Mouse (Mus musculus) naive thymus-derived CD4-positive, alpha-beta T cell, adult 5 months (primary cell): Measurements from ENCODE around the gene Ifnlr1. TPM values are rescaled to one million over a fixed set of nuclear protein-coding genes. Genes with fewer than 3 reads are reported as not detected.

ENCODE experiments used
- polyA plus RNA-seq: library from polyadenylated mRNA; unstranded; fragments of 100-300 nt; shearing (Covaris generic); gene quantifications from one replicate; pipeline ENCODE4 v1.2.1, GENCODE M21; 2017

Ifnlr1 gene
- polyA plus RNA-seq: not detected

GRCm38 (mm10) chr4:135685906-135686567 is at the start of gene Ifnlr1:
TSS of gene Ifnlr1 (plus strand) at chr4:135686287.

DNA sequence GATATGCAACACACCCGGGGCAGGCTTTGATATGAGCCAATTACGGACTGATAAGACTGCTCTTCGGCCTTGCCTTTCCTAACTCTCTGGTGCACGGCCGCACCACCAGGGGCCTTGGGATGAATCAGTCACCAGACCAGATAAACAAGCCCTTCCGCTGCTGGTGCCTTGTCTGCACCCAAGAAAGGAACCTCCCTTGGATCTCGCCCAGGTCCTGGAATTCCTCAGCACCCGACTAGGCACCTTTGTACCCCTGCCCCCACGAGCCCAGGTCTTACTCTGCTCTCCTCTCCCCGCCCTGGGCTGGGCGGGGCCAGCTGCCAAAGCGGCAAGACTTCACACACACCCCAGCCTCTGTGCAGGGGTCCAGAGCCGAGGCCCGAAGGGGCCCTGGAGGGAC is 41.7 kb downstream of the Ifnlr1 start, which contains the start of gene Il22ra1:
Gene Il22ra1 (plus strand): TSS at position 356 of the 400 bp plus-strand sequence.

Other genes with a start within 250 kb of the Ifnlr1 start
- gene Stpg1, start 191.5 kb upstream of the Ifnlr1 start, polyA plus RNA-seq: 0.29 TPM
- 15.3 TPM for gene Nipal3, start 191.2 kb upstream of the Ifnlr1 start, polyA plus RNA-seq
- gene Grhl3, start 112.7 kb upstream of the Ifnlr1 start, polyA plus RNA-seq: not detected
- not detected for gene Il22ra1, start 41.9 kb downstream of the Ifnlr1 start, polyA plus RNA-seq
- not detected for gene Myom3, start 73.4 kb downstream of the Ifnlr1 start, polyA plus RNA-seq
- gene Srsf10, start 169.5 kb downstream of the Ifnlr1 start, polyA plus RNA-seq: 196 TPM
- gene Pnrc2, start 187.6 kb downstream of the Ifnlr1 start, polyA plus RNA-seq: 194 TPM
- gene Cnr2, start 209.1 kb downstream of the Ifnlr1 start, polyA plus RNA-seq: 7.5 TPM
- gene Fuca1, start 234.4 kb downstream of the Ifnlr1 start, polyA plus RNA-seq: 74.0 TPM